Mouse (Mus musculus): Measurements from ENCODE around the gene Dnaja2. TPM values are rescaled to one million over a fixed set of nuclear protein-coding genes. Genes with fewer than 3 reads are reported as not detected.

Dnaja2 gene
- polyA plus RNA-seq, 1 experiment from 2014 or later = 154 TPM

DNA sequence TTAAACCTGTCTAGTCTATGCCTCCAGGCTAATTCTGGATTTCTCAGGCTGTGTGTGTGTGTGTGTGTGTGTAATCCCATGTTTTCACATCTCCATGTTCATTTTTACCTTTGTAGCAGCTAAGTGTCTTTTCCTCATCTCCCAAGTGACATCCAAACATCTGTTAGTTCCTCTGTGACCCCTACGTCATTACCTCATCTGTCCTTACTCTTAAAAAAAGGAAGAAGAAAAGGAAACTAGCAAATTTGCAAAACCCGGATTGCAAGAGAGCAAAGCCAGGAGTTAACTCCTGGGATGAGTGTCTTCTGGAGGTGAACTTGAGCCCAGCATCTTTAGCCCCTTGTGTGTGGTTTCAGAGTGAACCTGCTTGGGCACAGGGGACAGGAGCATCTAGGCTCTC, 52.8 kb downstream of the Dnaja2 start:
- no peak overlapping the region for H3K9ac ChIP-seq (ENCODE audit: low read length)
- no peak for DNase-seq (ENCODE audit: low spot score)
- peaks cover 9% of the 10 kb centered on the region for H3K36me3 ChIP-seq (ENCODE audit: control insufficient read depth, insufficient read depth, low read length)
- no peak overlapping the region for H3K4me3 ChIP-seq (ENCODE audit: low read depth, low read length)
- no peaks in the 10 kb centered on the region for H3K27me3 ChIP-seq (replicated peaks; ENCODE audit: control insufficient read depth, insufficient read depth, low read length)
- no peak for ATAC-seq (replicated peaks; ENCODE audit: low FRiP score, low TSS enrichment, low read depth)
- H3K27ac ChIP-seq (ENCODE audit: low read depth) = no peak overlapping the region
- 67% methylated on average over 2 of the region's 2 CpGs for WGBS
- H3K9me3 ChIP-seq (ENCODE audit: control insufficient read depth, low read length) = no peaks in the 10 kb centered on the region
- no peaks in the 10 kb centered on the region for H3K4me1 ChIP-seq (replicated peaks; ENCODE audit: control insufficient read depth, insufficient read depth, low read length)
- no peak overlapping the region for H3K4me2 ChIP-seq (ENCODE audit: low read length)

GRCm38 (mm10) chr8:85500955-85501685, 54.0 kb downstream of the Dnaja2 start:
- WGBS = 81% methylated on average over 11 of the region's 11 CpGs
- Histone ChIP-seq H3K4me1 (replicated peaks; ENCODE audit: control insufficient read depth, insufficient read depth, low read length) (peaks cover 3% of the 10 kb centered on the region; the same call in 1 of the 2 replicates), H3K4me2 (ENCODE audit: low read length) (no peak overlapping the region), H3K4me3 (ENCODE audit: low read depth, low read length) (no peak overlapping the region), H3K27me3 (replicated peaks; ENCODE audit: control insufficient read depth, insufficient read depth, low read length) (no peaks in the 10 kb centered on the region), H3K27ac (ENCODE audit: low read depth) (no peak overlapping the region), H3K9me3 (ENCODE audit: control insufficient read depth, low read length) (no peaks in the 10 kb centered on the region), H3K9ac (ENCODE audit: low read length) (no peak overlapping the region), H3K36me3 (ENCODE audit: control insufficient read depth, insufficient read depth, low read length) (peaks cover 9% of the 10 kb centered on the region)
- DNase-seq (ENCODE audit: low spot score) = no peak
- no peak for ATAC-seq (replicated peaks; ENCODE audit: low FRiP score, low TSS enrichment, low read depth)

- no peaks in the 10 kb centered on the region for H3K9me3 ChIP-seq (ENCODE audit: control insufficient read depth, low read length)
- WGBS = 88% methylated on average over 10 of the region's 10 CpGs
- no peak overlapping the region for H3K4me2 ChIP-seq (ENCODE audit: low read length)
- no peak overlapping the region for H3K4me3 ChIP-seq (ENCODE audit: low read depth, low read length)
- DNase-seq (ENCODE audit: low spot score) (no peak), ATAC-seq (replicated peaks; ENCODE audit: low FRiP score, low TSS enrichment, low read depth) (no peak)
- peaks cover 4% of the 10 kb centered on the region for H3K36me3 ChIP-seq (ENCODE audit: control insufficient read depth, insufficient read depth, low read length)
- H3K9ac ChIP-seq (ENCODE audit: low read length) = no peak overlapping the region
- peaks cover 3% of the 10 kb centered on the region; the same call in 1 of the 2 replicates for H3K4me1 ChIP-seq (replicated peaks; ENCODE audit: control insufficient read depth, insufficient read depth, low read length)
- H3K27me3 ChIP-seq (replicated peaks; ENCODE audit: control insufficient read depth, insufficient read depth, low read length) = no peaks in the 10 kb centered on the region
- no peak overlapping the region for H3K27ac ChIP-seq (ENCODE audit: low read depth)
Measured at GRCm38 (mm10) chr8:85500460-85500859, 54.7 kb downstream of the Dnaja2 start.

DNA sequence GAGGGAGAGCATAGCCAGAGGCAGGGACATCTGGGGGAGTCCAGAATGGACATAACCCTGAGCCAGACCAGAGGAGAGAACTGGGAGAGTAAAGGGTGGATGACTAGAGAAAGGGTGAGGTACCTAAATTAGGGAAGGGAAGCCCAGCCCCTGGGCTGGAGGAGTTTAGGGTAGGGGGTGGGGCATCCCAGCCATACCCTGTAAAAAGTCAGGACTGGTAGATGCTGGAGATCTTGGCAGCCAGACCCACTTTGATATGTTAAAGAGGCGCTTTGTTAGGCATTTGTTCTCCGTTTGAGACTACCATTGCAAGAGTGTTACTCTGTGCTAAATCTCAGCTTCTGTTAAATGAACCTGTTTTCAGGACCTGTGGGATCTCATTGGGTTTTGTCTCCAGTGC, 56.6 kb downstream of the Dnaja2 start:
- WGBS = 30% methylated on average over 2 of the region's 2 CpGs
- H3K27ac ChIP-seq (ENCODE audit: low read depth) = no peak overlapping the region
- ATAC-seq (replicated peaks; ENCODE audit: low FRiP score, low TSS enrichment, low read depth) = no peak

GRCm38 (mm10) chr8:85496778-85497177, 58.4 kb downstream of the Dnaja2 start:
- H3K27me3 ChIP-seq (replicated peaks; ENCODE audit: control insufficient read depth, insufficient read depth, low read length) = no peaks in the 10 kb centered on the region
- ATAC-seq (replicated peaks; ENCODE audit: low FRiP score, low TSS enrichment, low read depth) (no peak), DNase-seq (ENCODE audit: low spot score) (no peak)
- no peak overlapping the region for H3K27ac ChIP-seq (ENCODE audit: low read depth)
- H3K9ac ChIP-seq (ENCODE audit: low read length) = no peak overlapping the region
- no peak overlapping the region for H3K4me2 ChIP-seq (ENCODE audit: low read length)
- H3K4me3 ChIP-seq (ENCODE audit: low read depth, low read length) = no peak overlapping the region
- H3K36me3 ChIP-seq (ENCODE audit: control insufficient read depth, insufficient read depth, low read length) = no peaks in the 10 kb centered on the region
- no peaks in the 10 kb centered on the region for H3K9me3 ChIP-seq (ENCODE audit: control insufficient read depth, low read length)
- 82% methylated on average over 4 of the region's 4 CpGs for WGBS
- H3K4me1 ChIP-seq (replicated peaks; ENCODE audit: control insufficient read depth, insufficient read depth, low read length) = peaks cover 13% of the 10 kb centered on the region

More for the DNA sequence above, 56.6 kb downstream of the Dnaja2 start:
- no peak overlapping the region for H3K9ac ChIP-seq (ENCODE audit: low read length)
- no peaks in the 10 kb centered on the region for H3K27me3 ChIP-seq (replicated peaks; ENCODE audit: control insufficient read depth, insufficient read depth, low read length)
- no peaks in the 10 kb centered on the region for H3K9me3 ChIP-seq (ENCODE audit: control insufficient read depth, low read length)
- H3K36me3 ChIP-seq (ENCODE audit: control insufficient read depth, insufficient read depth, low read length) = no peaks in the 10 kb centered on the region
- H3K4me1 ChIP-seq (replicated peaks; ENCODE audit: control insufficient read depth, insufficient read depth, low read length) = peaks cover 5% of the 10 kb centered on the region; the same call in 1 of the 2 replicates
- no peak overlapping the region for H3K4me2 ChIP-seq (ENCODE audit: low read length)
- no peak for DNase-seq (ENCODE audit: low spot score)
- no peak overlapping the region for H3K4me3 ChIP-seq (ENCODE audit: low read depth, low read length)

DNA sequence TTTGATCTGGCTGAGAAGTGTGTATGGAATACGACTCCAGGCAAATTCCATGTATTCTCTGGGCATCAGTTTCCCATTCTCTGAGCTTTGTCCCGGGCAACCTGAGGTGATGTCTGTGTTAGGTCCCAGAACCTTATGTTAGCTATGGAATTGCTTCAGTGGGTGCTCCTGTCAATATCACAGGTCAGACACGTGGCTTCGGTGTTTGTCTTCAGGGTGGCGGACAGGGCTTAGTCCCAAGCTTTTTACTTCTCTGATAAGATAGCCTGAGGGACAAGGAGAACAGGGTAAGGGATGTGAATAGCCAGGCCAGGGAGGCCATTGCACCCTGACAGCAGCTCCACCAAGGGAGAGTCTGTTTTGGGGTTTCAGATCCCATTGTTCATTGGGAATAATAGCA, 59.0 kb downstream of the Dnaja2 start:
- H3K27ac ChIP-seq (ENCODE audit: low read depth) = no peak overlapping the region
- H3K9ac ChIP-seq (ENCODE audit: low read length) = no peak overlapping the region
- H3K4me3 ChIP-seq (ENCODE audit: low read depth, low read length) = no peak overlapping the region
- WGBS = 73% methylated on average over 5 of the region's 5 CpGs
- no peaks in the 10 kb centered on the region for H3K9me3 ChIP-seq (ENCODE audit: control insufficient read depth, low read length)
- H3K4me2 ChIP-seq (ENCODE audit: low read length) = no peak overlapping the region
- no peaks in the 10 kb centered on the region for H3K27me3 ChIP-seq (replicated peaks; ENCODE audit: control insufficient read depth, insufficient read depth, low read length)
- H3K4me1 ChIP-seq (replicated peaks; ENCODE audit: control insufficient read depth, insufficient read depth, low read length) = peaks cover 13% of the 10 kb centered on the region
- DNase-seq (ENCODE audit: low spot score) = no peak
- H3K36me3 ChIP-seq (ENCODE audit: control insufficient read depth, insufficient read depth, low read length) = no peaks in the 10 kb centered on the region
- ATAC-seq (replicated peaks; ENCODE audit: low FRiP score, low TSS enrichment, low read depth) = no peak

DNA sequence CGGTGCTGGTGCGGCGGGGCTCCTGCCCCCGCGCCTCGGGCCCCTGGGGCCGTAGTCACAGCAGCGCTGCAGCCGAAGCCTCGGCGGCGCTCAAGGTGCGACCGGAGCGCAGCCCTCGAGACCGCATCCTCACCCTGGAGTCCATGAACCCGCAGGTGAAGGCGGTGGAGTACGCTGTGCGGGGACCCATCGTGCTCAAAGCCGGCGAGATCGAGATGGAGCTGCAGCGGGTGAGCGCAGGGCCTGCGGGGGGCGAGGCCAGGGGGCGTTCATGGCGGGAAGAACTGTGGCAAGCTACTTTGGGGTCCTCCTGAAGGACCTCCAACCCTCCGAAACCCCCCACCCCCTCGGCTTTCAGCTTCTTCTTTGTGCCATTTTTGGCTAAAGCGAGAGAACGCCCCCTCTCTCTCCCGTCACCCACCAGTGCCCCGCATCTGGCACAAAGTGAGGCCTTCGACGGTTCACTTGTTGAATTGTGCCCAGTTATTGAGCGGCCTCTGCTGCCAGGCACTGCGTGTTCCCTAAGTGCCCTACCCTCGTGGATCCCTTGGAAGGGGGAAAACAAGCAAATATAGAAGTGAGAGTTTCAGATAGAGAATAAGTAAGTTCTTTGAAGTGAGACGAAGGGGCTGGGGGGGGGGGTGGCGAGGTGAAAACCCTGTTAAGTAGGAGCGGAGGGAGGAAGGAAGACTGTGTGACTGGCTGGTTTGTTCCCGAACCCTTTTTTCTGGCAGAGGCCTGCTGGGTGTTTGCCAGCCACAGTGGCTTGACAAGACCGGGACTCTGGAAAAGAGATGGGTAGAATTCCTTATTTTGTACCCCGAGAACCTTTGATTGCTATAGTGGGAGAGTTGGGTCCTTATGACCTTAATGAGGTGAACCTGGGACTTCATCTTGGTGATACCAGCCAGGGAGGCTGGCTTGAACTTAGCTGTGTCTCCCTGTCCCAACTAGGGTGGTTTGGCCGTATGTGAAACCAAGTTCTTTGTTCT, 61.9 kb downstream of the Dnaja2 start:
- peak overlapping the region; percentile 59 for H3K4me2 ChIP-seq (ENCODE audit: low read length)
- peaks cover 13% of the 10 kb centered on the region for H3K4me1 ChIP-seq (replicated peaks; ENCODE audit: control insufficient read depth, insufficient read depth, low read length)
- H3K27ac ChIP-seq (ENCODE audit: low read depth) = no peak overlapping the region
- H3K9me3 ChIP-seq (ENCODE audit: control insufficient read depth, low read length) = no peaks in the 10 kb centered on the region
- 11% methylated on average over 44 of the region's 49 CpGs for WGBS
- peak overlapping the region; percentile 60 for H3K4me3 ChIP-seq (ENCODE audit: low read depth, low read length)
- peak overlapping the region; percentile 41 for H3K9ac ChIP-seq (ENCODE audit: low read length)
- H3K27me3 ChIP-seq (replicated peaks; ENCODE audit: control insufficient read depth, insufficient read depth, low read length) = no peaks in the 10 kb centered on the region
- no peaks in the 10 kb centered on the region for H3K36me3 ChIP-seq (ENCODE audit: control insufficient read depth, insufficient read depth, low read length)
- ATAC-seq (replicated peaks; ENCODE audit: low FRiP score, low TSS enrichment, low read depth) (no peak), DNase-seq (ENCODE audit: low spot score) (no peak)

DNA sequence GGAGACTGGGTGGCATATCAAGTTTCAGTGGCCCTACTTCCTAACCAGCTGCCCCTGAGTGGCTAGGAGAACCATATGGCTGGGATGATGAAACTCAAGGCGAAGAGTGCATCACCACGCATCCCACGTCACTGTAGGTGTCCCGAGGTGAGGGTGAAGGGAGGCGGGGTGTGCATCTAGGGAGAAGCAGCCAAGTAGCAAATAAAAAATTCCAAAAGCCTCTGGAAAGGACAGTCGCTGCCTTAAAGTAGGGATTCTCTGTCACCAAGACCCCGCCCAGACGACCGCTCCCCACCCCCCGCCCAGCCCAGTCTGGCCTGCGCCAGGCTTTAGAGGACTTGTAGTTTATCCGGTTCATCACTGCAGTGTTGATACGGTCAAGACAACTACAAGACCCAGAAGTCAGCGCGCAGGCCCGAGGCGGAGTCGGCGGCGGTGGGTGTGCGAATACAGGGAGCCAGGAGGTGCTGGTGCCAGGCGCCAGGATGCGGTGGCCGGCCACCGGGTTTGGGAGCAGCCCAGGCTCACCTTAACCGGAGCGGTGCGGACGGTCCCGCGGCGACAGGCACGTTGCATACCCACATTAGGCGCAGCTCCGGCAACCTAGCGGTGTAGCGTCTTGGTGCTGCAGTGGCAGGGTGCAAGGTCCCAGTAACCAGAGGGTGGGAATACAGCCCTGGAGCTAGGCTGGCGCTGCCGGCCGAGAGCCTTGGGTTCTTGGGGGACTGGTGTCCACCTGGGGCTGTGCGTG, 62.8 kb downstream of the Dnaja2 start, which contains the start of gene Gpt2:
TSS of gene Gpt2 (plus strand) at position 452 of the 751 bp plus-strand sequence.
- Histone ChIP-seq H3K4me1 (replicated peaks; ENCODE audit: control insufficient read depth, insufficient read depth, low read length) (peaks cover 13% of the 10 kb centered on the region), H3K27ac (ENCODE audit: low read depth) (peak within 1 kb of the TSS; percentile 57), H3K9ac (ENCODE audit: low read length) (peak within 1 kb of the TSS; percentile 49), H3K4me2 (ENCODE audit: low read length) (peak within 1 kb of the TSS; percentile 59), H3K4me3 (ENCODE audit: low read depth, low read length) (peak within 1 kb of the TSS; percentile 60), H3K9me3 (ENCODE audit: control insufficient read depth, low read length) (no peaks in the 10 kb centered on the region), H3K27me3 (replicated peaks; ENCODE audit: control insufficient read depth, insufficient read depth, low read length) (no peaks in the 10 kb centered on the region), H3K36me3 (ENCODE audit: control insufficient read depth, insufficient read depth, low read length) (no peaks in the 10 kb centered on the region)
- ATAC-seq (replicated peaks; ENCODE audit: low FRiP score, low TSS enrichment, low read depth) (peak; percentile 96), DNase-seq (ENCODE audit: low spot score) (peak; percentile 97)
- 1% methylated on average over 41 of the region's 41 CpGs for WGBS

Data from intestine, embryonic 14.5 days (tissue).